Mouse (Mus musculus) CD4-positive, CD25-positive, alpha-beta regulatory T cell, adult 9 weeks (primary cell): ENCODE measurements around the gene AF366264. TPM values are rescaled to one million over a fixed set of nuclear protein-coding genes. Genes with fewer than 3 reads are reported as not detected.

Experiments
- polyA plus RNA-seq: library from polyadenylated mRNA; unstranded; fragments of 100-300 nt; shearing (Covaris generic); gene quantifications from one replicate; pipeline ENCODE4 v1.2.1, GENCODE M21; 2017

AF366264 gene
- not detected for polyA plus RNA-seq

GRCm38 (mm10) chr8:13838289-13838688, at the start of gene AF366264:
Gene AF366264, minus strand, starts transcription at chr8:13838389.

GRCm38 (mm10) chr8:13785250-13785763, 52.9 kb downstream of the AF366264 start, which contains the start of gene Upf3a:
Gene Upf3a, plus strand, starts transcription at chr8:13785615.

Other genes with a start within 250 kb of the AF366264 start
- 195 TPM for gene Rasa3, start 160.8 kb downstream of the AF366264 start, polyA plus RNA-seq
- gene Cfap97d2, start 132.5 kb downstream of the AF366264 start, polyA plus RNA-seq, result not detected
- 21.6 TPM for gene Cdc16, start 80.7 kb downstream of the AF366264 start, polyA plus RNA-seq
- gene Upf3a, start 52.8 kb downstream of the AF366264 start, polyA plus RNA-seq, result 17.8 TPM
- 46.5 TPM for gene Champ1, start 31.3 kb upstream of the AF366264 start, polyA plus RNA-seq
- gene Coprs, start 51.9 kb upstream of the AF366264 start, polyA plus RNA-seq, result 0.53 TPM